Mouse (Mus musculus) CH12.LX (cell line): ENCODE measurements around the gene Helz. TPM values are rescaled to one million over a fixed set of nuclear protein-coding genes. Genes with fewer than 3 reads are reported as not detected.

Source experiments
- DNase-seq: peaks from one replicate; pipeline ENCODE4 v3.0.0-alpha.2; 2013; ENCODE audit errors: extremely low read depth
- H3K27ac ChIP-seq: 2 replicates; pipeline ENCODE4 v1.5.1; 2012; ENCODE audit warnings: low read depth, mild to moderate bottlenecking, control low read depth, moderate library complexity; ENCODE audit not compliant: insufficient read depth
- H3K27me3 ChIP-seq: replicated peaks from 2 replicates; pipeline ENCODE3; 2012; ENCODE audit warnings: inconsistent platforms
- H3K36me3 ChIP-seq, 2 experiments: replicated peaks in 1 of 2; 2 replicates each; pipeline versions ENCODE3 to v1.6.1; 2012; ENCODE audit warnings: inconsistent platforms in 1 of 2, low read length in 1 of 2, mild to moderate bottlenecking in 1 of 2, mixed read lengths in 1 of 2, moderate library complexity in 1 of 2; ENCODE audit not compliant: control insufficient read depth in 1 of 2, insufficient read depth in 1 of 2
- H3K4me1 ChIP-seq, 2 experiments: 2 replicates each; pipeline ENCODE4 v1.6.1; 2012; ENCODE audit warnings: inconsistent platforms in 1 of 2, moderate library complexity in 1 of 2; ENCODE audit not compliant: insufficient read depth in 2 of 2, control insufficient read depth in 1 of 2
- H3K4me2 ChIP-seq: 2 replicates; pipeline ENCODE4 v1.6.1; 2012; ENCODE audit warnings: low read depth, mild to moderate bottlenecking, control low read depth; ENCODE audit not compliant: poor library complexity, insufficient read depth, severe bottlenecking
- H3K4me3 ChIP-seq, 3 experiments: fragments of 150-350 bp in 1 of 3; sonication (generic) in 1 of 3; replicated peaks in 1 of 3; 2 replicates each; pipeline versions ENCODE3 to v1.5.1; 2011 to 2012; ENCODE audit warnings: low read depth in 2 of 3, low read length in 2 of 3, mild to moderate bottlenecking in 2 of 3, moderate library complexity in 2 of 3, control low read depth in 1 of 3, improper control_type of control experiment in 1 of 3, inconsistent platforms in 1 of 3, mixed read lengths in 1 of 3; ENCODE audit not compliant: poor library complexity in 1 of 3
- H3K79me2 ChIP-seq: replicated peaks from 2 replicates; pipeline ENCODE4 v1.6.1; 2012; ENCODE audit warnings: mild to moderate bottlenecking, moderate library complexity; ENCODE audit not compliant: control insufficient read depth, poor library complexity, insufficient read depth, severe bottlenecking; ENCODE audit errors: extremely low read depth
- H3K9ac ChIP-seq: 2 replicates; pipeline ENCODE4 v1.6.1; 2012; ENCODE audit warnings: low read depth, mild to moderate bottlenecking, control low read depth, moderate library complexity; ENCODE audit not compliant: insufficient read depth
- H3K9me3 ChIP-seq: replicated peaks from 2 replicates; pipeline ENCODE3; 2012; ENCODE audit warnings: low read length, inconsistent platforms, mixed read lengths
- CHD2 ChIP-seq: IDR thresholded peaks from 2 replicates; pipeline ENCODE4 v1.6.1; 2011; ENCODE audit warnings: low read length, improper control_type of control experiment
- CTCF ChIP-seq, 2 experiments: IDR thresholded peaks in 1 of 2; conservative IDR thresholded peaks in 1 of 2; 2 replicates each; pipeline ENCODE4 v1.5.1; 2011 to 2012; ENCODE audit warnings: low read depth in 2 of 2, low read length in 2 of 2, improper control_type of control experiment in 1 of 2, inconsistent platforms in 1 of 2, mild to moderate bottlenecking in 1 of 2, moderate library complexity in 1 of 2
- E2F4 ChIP-seq: IDR thresholded peaks from 2 replicates; pipeline ENCODE4 v1.6.1; 2011; ENCODE audit warnings: low read depth, low read length, improper control_type of control experiment; ENCODE audit not compliant: insufficient replicate concordance
- ELF1 ChIP-seq: IDR thresholded peaks from 2 replicates; pipeline ENCODE4 v1.6.1; 2014; ENCODE audit warnings: low read depth, mild to moderate bottlenecking, inconsistent platforms, low read length, improper control_type of control experiment
- EP300 ChIP-seq: IDR thresholded peaks from 2 replicates; pipeline ENCODE4 v1.6.1; 2011; ENCODE audit warnings: low read length, improper control_type of control experiment
- ETS1 ChIP-seq: conservative IDR thresholded peaks from 2 replicates; pipeline ENCODE4 v1.6.1; 2012; ENCODE audit warnings: low read depth, mild to moderate bottlenecking, inconsistent platforms, low read length, improper control_type of control experiment, moderate library complexity
- GABPA ChIP-seq: IDR thresholded peaks from 2 replicates; pipeline ENCODE4 v1.6.1; 2012; ENCODE audit warnings: low read depth, low read length, improper control_type of control experiment, inconsistent platforms; ENCODE audit not compliant: insufficient replicate concordance
- IRF4 ChIP-seq: IDR thresholded peaks from 2 replicates; pipeline ENCODE4 v1.6.1; 2014; ENCODE audit warnings: low read depth, mild to moderate bottlenecking, inconsistent platforms, low read length, improper control_type of control experiment
- JUN ChIP-seq: IDR thresholded peaks from 2 replicates; pipeline ENCODE4 v1.6.1; 2011; ENCODE audit warnings: low read depth, mild to moderate bottlenecking, low read length, improper control_type of control experiment, moderate library complexity; ENCODE audit not compliant: insufficient read depth
- JUND ChIP-seq: conservative IDR thresholded peaks from 2 replicates; pipeline ENCODE4 v1.6.1; 2011; ENCODE audit warnings: low read depth, low read length, improper control_type of control experiment
- KAT2A ChIP-seq: IDR thresholded peaks from 2 replicates; pipeline ENCODE4 v1.6.1; 2012; ENCODE audit warnings: low read length, improper control_type of control experiment, inconsistent platforms; ENCODE audit not compliant: insufficient replicate concordance
- MAX ChIP-seq: IDR thresholded peaks from 2 replicates; pipeline ENCODE4 v1.6.1; 2011; ENCODE audit warnings: low read length, improper control_type of control experiment
- MAZ ChIP-seq: IDR thresholded peaks from 2 replicates; pipeline ENCODE4 v1.6.1; 2012; ENCODE audit warnings: low read depth, mild to moderate bottlenecking, inconsistent platforms, low read length, improper control_type of control experiment, moderate library complexity
- MEF2A ChIP-seq: IDR thresholded peaks from 2 replicates; pipeline ENCODE4 v1.6.1; 2014; ENCODE audit warnings: low read depth, mild to moderate bottlenecking, inconsistent platforms, low read length, improper control_type of control experiment, borderline replicate concordance
- MXI1 ChIP-seq: IDR thresholded peaks from 2 replicates; pipeline ENCODE4 v1.6.1; 2011; ENCODE audit warnings: mild to moderate bottlenecking, low read depth, low read length, improper control_type of control experiment
- NRF1 ChIP-seq: IDR thresholded peaks from 2 replicates; pipeline ENCODE4 v1.6.1; 2014; ENCODE audit warnings: low read depth, mild to moderate bottlenecking, inconsistent platforms, low read length, improper control_type of control experiment, moderate library complexity
- PAX5 ChIP-seq: IDR thresholded peaks from 2 replicates; pipeline ENCODE4 v1.6.1; 2012; ENCODE audit warnings: low read length, inconsistent platforms, mixed read lengths
- POLR2A ChIP-seq: IDR thresholded peaks from 2 replicates; pipeline ENCODE4 v1.6.1; 2011; ENCODE audit warnings: low read depth, mild to moderate bottlenecking, improper control_type of control experiment, low read length
- POLR2AphosphoS2 ChIP-seq: IDR thresholded peaks from 2 replicates; pipeline ENCODE4 v1.6.1; 2011; ENCODE audit warnings: low read depth, low read length, improper control_type of control experiment
- RCOR1 ChIP-seq: conservative IDR thresholded peaks from 2 replicates; pipeline ENCODE4 v1.6.1; 2012; ENCODE audit warnings: low read depth, mild to moderate bottlenecking, inconsistent platforms, low read length, improper control_type of control experiment
- SIN3A ChIP-seq: IDR thresholded peaks from 2 replicates; pipeline ENCODE4 v1.6.1; 2012; ENCODE audit warnings: low read length, improper control_type of control experiment, inconsistent platforms
- TBP ChIP-seq: conservative IDR thresholded peaks from 2 replicates; pipeline ENCODE4 v1.6.1; 2011; ENCODE audit warnings: low read depth, low read length, improper control_type of control experiment
- TCF12 ChIP-seq: IDR thresholded peaks from 2 replicates; pipeline ENCODE4 v1.6.1; 2014; ENCODE audit warnings: low read depth, mild to moderate bottlenecking, inconsistent platforms, low read length, improper control_type of control experiment
- UBTF ChIP-seq: IDR thresholded peaks from 2 replicates; pipeline ENCODE4 v1.6.1; 2012; ENCODE audit warnings: low read depth, mild to moderate bottlenecking, inconsistent platforms, low read length, improper control_type of control experiment, moderate library complexity
- USF2 ChIP-seq: conservative IDR thresholded peaks from 2 replicates; pipeline ENCODE4 v1.6.1; 2011; ENCODE audit warnings: low read depth, low read length, improper control_type of control experiment
- ZMIZ1 ChIP-seq: IDR thresholded peaks from 2 replicates; pipeline ENCODE4 v1.6.1; 2012; ENCODE audit warnings: low read depth, mild to moderate bottlenecking, inconsistent platforms, low read length, improper control_type of control experiment
- dilution Hi-C: fragments of 300-500 bp; cut with MboI; formaldehyde crosslinking; loops from 2 replicates; pipeline ENCODE4 v1.14.3; 2020; ENCODE audit warnings: low sequenced_read_pairs; ENCODE audit not compliant: extremely low pct_unique_long_range_greater_than_20kb, extremely low pct_ligation_motif_present
- in situ Hi-C: fragments of 300-500 bp; cut with MboI; formaldehyde crosslinking; loops from 3 replicates; pipeline ENCODE4 v1.14.3; 2019; ENCODE audit warnings: low sequenced_read_pairs, low pct_ligation_motif_present, low pct_unique_long_range_greater_than_20kb, mixed read lengths
- polyA plus RNA-seq: library from polyadenylated mRNA; unstranded; fragments of >175 nt; gene quantifications from 2 replicates; pipeline ENCODE4 v1.2.1, GENCODE M21; 2012; ENCODE audit warnings: low read depth; ENCODE audit not compliant: insufficient read length
- total RNA-seq, 2 experiments: library from RNA; depleted of rRNA; stranded (reverse); fragments of 300-350 nt in 1 of 2; fragments of >200 nt in 1 of 2; gene quantifications; 2 replicates each; pipeline ENCODE4 v1.2.3; 2012 to 2014

Helz gene
- total and polyA plus RNA-seq, 3 experiments = 11.5 to 44.4 (median 22.2) TPM

DNA sequence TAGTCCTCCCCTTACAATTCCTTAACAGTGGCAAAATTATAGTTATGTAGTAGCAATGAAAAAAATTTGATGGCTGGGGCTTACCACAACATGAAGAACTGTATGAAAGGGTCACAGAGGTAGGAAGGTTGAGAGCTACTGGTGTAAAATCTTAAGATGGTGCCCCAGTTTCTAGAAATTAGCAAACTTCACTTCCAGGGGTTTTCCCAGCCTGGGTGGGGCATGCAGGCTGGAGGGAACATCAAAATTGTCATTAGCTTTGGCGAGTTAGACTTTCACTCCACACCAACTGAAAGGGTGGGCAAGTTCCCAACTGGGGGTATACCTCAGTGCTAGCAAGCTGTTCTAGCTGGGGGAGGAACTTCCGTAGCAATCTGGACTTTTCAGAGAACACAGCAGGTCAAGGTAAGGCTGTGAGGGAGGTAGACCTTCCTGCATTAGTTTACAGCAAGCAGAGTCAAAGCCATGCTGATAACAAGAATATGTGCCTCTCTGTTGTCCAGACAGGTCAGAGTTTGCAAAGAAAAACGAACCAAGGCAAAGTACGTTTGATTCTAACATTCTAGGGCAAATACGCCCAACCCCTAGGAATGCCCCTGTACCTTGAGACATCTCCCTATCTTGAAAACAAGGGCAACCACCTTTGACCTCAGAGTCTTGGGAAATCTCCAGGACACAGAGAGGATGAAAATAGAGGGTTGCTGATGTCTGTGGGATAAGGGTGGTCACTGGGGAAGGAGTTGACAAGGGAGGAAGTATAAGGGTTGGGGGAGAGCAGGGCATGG, 28.9 kb upstream of the Helz start:
- Histone ChIP-seq H3K9me3 (no peaks in the 10 kb centered on the region), H3K27me3 (no peaks in the 10 kb centered on the region), H3K36me3 (no peaks in the 10 kb centered on the region), H3K79me2 (no peaks in the 10 kb centered on the region), H3K27ac (peak overlapping the region; percentile 65; the same call in 1 of the 2 replicates)
- peak; percentile 68 for DNase-seq
- dilution Hi-C loops = no loop called here
- TF ChIP-seq MXI1 = no peak
- no peak for TF ChIP-seq ZMIZ1
- TF ChIP-seq EP300 = peak; percentile 79
- peak; percentile 95 for TF ChIP-seq IRF4
- peak; percentile 81 for TF ChIP-seq JUND
- peak; percentile 84 for TF ChIP-seq MAZ
- TF ChIP-seq POLR2A = peak; percentile 47; the same call in 1 of the 2 replicates
- TF ChIP-seq JUN = peak; percentile 85
- no peak for TF ChIP-seq POLR2AphosphoS2
- no peak for TF ChIP-seq USF2
- no peak for TF ChIP-seq NRF1
- TF ChIP-seq UBTF = no peak
- no peak for TF ChIP-seq MAX
- TF ChIP-seq ELF1 = 0 out of 2 replicates have a peak, but pooled peaks have one; percentile 26
- TF ChIP-seq CHD2 = no peak
- no peak for TF ChIP-seq PAX5
- no peak for TF ChIP-seq GABPA
- TF ChIP-seq ETS1 = peak; percentile 21; the same call in 1 of the 2 replicates
- peak; percentile 44; the same call in 1 of the 2 replicates for TF ChIP-seq TBP
- no peak for TF ChIP-seq E2F4
- TF ChIP-seq CTCF (conservative IDR thresholded peaks at IDR 0.05 in 1 of 2, IDR thresholded peaks at IDR 0.05 in 1 of 2; ENCODE audit: low read depth in 2 of 2, low read length in 2 of 2) = no peak
- peak; percentile 78; the same call in 1 of the 2 replicates for TF ChIP-seq MEF2A
- TF ChIP-seq KAT2A = no peak
- TF ChIP-seq RCOR1 = peak; percentile 58; the same call in 1 of the 2 replicates
- peak; percentile 63; the same call in 1 of the 2 replicates for TF ChIP-seq SIN3A
- peak; percentile 45; the same call in 1 of the 2 replicates for TF ChIP-seq TCF12
- TF ChIP-seq, all 38 proteins: peak for 13
- in situ Hi-C loops = loop anchor here (10.0 to 25.0 kb wide), 3 partner anchors 336 to 893 kb away; no protein-coding TSS in a partner anchor
- peak overlapping the region; percentile 87 for H3K4me2 ChIP-seq
- H3K4me3 ChIP-seq = peak overlapping the region; percentile 13 to 42 (median 39)
- H3K4me1 ChIP-seq = peaks cover 5 to 28% of the 10 kb centered on the region in 2 experiments
- peak overlapping the region; percentile 63 for H3K9ac ChIP-seq
